Mouse (Mus musculus): Measurements from ENCODE around the gene Rhcg. TPM values are rescaled to one million over a fixed set of nuclear protein-coding genes. Genes with fewer than 3 reads are reported as not detected.
A peak's percentile ranks its signal among the peaks of the same experiment; 100 is the strongest.

The Rhcg gene
- total RNA-seq (2014; rRNA removed) (0.68 and 2.5 TPM in 2 replicates), polyA plus RNA-seq (2015; fragmentation: Nextera tagmentation; extraction: Ambion mirVana) (4.0 and 4.3 TPM in 2 replicates)

DNA sequence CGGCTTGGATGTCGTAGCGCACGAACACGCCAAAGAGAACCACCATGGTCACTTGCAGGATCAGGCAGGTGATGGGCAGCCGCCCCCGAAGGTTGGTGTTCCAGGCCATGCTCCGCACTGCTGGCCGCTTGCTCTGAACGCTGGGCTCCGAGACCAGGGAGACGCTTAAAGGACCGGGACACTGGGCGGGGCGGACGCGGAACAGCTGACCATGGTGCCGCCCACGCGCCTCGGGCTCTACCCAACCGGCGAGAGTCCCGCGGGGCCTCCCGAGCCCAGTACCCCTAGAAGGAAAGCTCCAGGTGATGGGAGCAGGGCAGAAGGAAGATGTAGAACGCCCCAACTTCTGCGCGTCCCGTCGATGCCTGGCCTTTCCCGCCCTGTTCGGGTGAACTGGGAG, at the start of gene Rhcg:
Rhcg (minus strand) TSS at position 240 of the 400 bp plus-strand sequence.
- Histone ChIP-seq H3K9ac (replicated peaks; ENCODE audit: low read length) (no peak within 1 kb of the TSS), H3K4me3 (ENCODE audit: low read length) (peak within 1 kb of the TSS; percentile 7), H3K4me2 (ENCODE audit: low read depth, low read length) (peak within 1 kb of the TSS; percentile 49), H3K27me3 (ENCODE audit: insufficient read depth, low read length) (peaks cover 27% of the 10 kb centered on the region), H3K27ac (no peak within 1 kb of the TSS), H3K9me3 (ENCODE audit: low read length) (no peaks in the 10 kb centered on the region), H3K4me1 (ENCODE audit: insufficient read depth, low read length) (no peaks in the 10 kb centered on the region), H3K36me3 (ENCODE audit: insufficient read depth, low read length) (no peaks in the 10 kb centered on the region)
- no peak for ATAC-seq
- no peak for DNase-seq (ENCODE audit: low spot score)
- TF ChIP-seq CTCF (IDR thresholded peaks at IDR 0.05; ENCODE audit: low read depth): no peak
- WGBS: 11% methylated on average over 32 of the region's 33 CpGs

- ATAC-seq (no peak), DNase-seq (ENCODE audit: low spot score) (no peak)
- peak; percentile 34 for TF ChIP-seq CTCF (IDR thresholded peaks at IDR 0.05; ENCODE audit: low read depth)
- Histone ChIP-seq H3K9me3 (ENCODE audit: low read length) (no peaks in the 10 kb centered on the region), H3K4me1 (ENCODE audit: insufficient read depth, low read length) (no peaks in the 10 kb centered on the region), H3K4me3 (ENCODE audit: low read length) (no peak overlapping the region), H3K27me3 (ENCODE audit: insufficient read depth, low read length) (no peaks in the 10 kb centered on the region), H3K9ac (replicated peaks; ENCODE audit: low read length) (no peak overlapping the region), H3K4me2 (ENCODE audit: low read depth, low read length) (no peak overlapping the region), H3K36me3 (ENCODE audit: insufficient read depth, low read length) (no peaks in the 10 kb centered on the region), H3K27ac (no peak overlapping the region)
These were observed 49.2 kb upstream of the Rhcg start for GRCm38 (mm10) chr7:79666690-79667089.

- 15% methylated on average over 5 of the region's 5 CpGs for WGBS
These were observed 43.9 kb upstream of the Rhcg start for GRCm38 (mm10) chr7:79661253-79661890.

GRCm38 (mm10) chr7:79660291-79661150, 43.1 kb upstream of the Rhcg start:
- 1% methylated on average over 73 of the region's 73 CpGs for WGBS
- H3K36me3 ChIP-seq (ENCODE audit: insufficient read depth, low read length): no peaks in the 10 kb centered on the region
- no peak for TF ChIP-seq CTCF (IDR thresholded peaks at IDR 0.05; ENCODE audit: low read depth)
- H3K4me2 ChIP-seq (ENCODE audit: low read depth, low read length): peak overlapping the region; percentile 95
- no peaks in the 10 kb centered on the region for H3K4me1 ChIP-seq (ENCODE audit: insufficient read depth, low read length)
- H3K4me3 ChIP-seq (ENCODE audit: low read length): peak overlapping the region; percentile 77
- no peaks in the 10 kb centered on the region for H3K27me3 ChIP-seq (ENCODE audit: insufficient read depth, low read length)
- no peak; the same call in 1 of the 2 replicates for ATAC-seq
- no peak for DNase-seq (ENCODE audit: low spot score)
- H3K27ac ChIP-seq: no peak overlapping the region
- H3K9ac ChIP-seq (replicated peaks; ENCODE audit: low read length): peak overlapping the region; percentile 44
- no peaks in the 10 kb centered on the region for H3K9me3 ChIP-seq (ENCODE audit: low read length)

More at GRCm38 (mm10) chr7:79661253-79661890, 43.9 kb upstream of the Rhcg start:
- no peaks in the 10 kb centered on the region for H3K9me3 ChIP-seq (ENCODE audit: low read length)
- H3K4me2 ChIP-seq (ENCODE audit: low read depth, low read length): peak overlapping the region; percentile 95
- H3K4me1 ChIP-seq (ENCODE audit: insufficient read depth, low read length): no peaks in the 10 kb centered on the region
- no peak for TF ChIP-seq CTCF (IDR thresholded peaks at IDR 0.05; ENCODE audit: low read depth)
- H3K9ac ChIP-seq (replicated peaks; ENCODE audit: low read length): no peak overlapping the region; the same call in 1 of the 2 replicates
- no peak overlapping the region for H3K27ac ChIP-seq
- no peaks in the 10 kb centered on the region for H3K36me3 ChIP-seq (ENCODE audit: insufficient read depth, low read length)
- H3K4me3 ChIP-seq (ENCODE audit: low read length): peak overlapping the region; percentile 77
- ATAC-seq (no peak), DNase-seq (ENCODE audit: low spot score) (no peak)
- no peaks in the 10 kb centered on the region for H3K27me3 ChIP-seq (ENCODE audit: insufficient read depth, low read length)

- Histone ChIP-seq H3K4me3 (ENCODE audit: low read length) (peak within 1 kb of the TSS; percentile 77), H3K27ac (no peak within 1 kb of the TSS), H3K9me3 (ENCODE audit: low read length) (no peaks in the 10 kb centered on the region), H3K4me1 (ENCODE audit: insufficient read depth, low read length) (no peaks in the 10 kb centered on the region), H3K36me3 (ENCODE audit: insufficient read depth, low read length) (no peaks in the 10 kb centered on the region), H3K9ac (replicated peaks; ENCODE audit: low read length) (peak within 1 kb of the TSS; percentile 44), H3K27me3 (ENCODE audit: insufficient read depth, low read length) (no peaks in the 10 kb centered on the region), H3K4me2 (ENCODE audit: low read depth, low read length) (peak within 1 kb of the TSS; percentile 95)
- WGBS: under 1% methylated on average over 39 of the region's 39 CpGs
- ATAC-seq (peak; percentile 100), DNase-seq (ENCODE audit: low spot score) (peak; percentile 97)
- no peak for TF ChIP-seq CTCF (IDR thresholded peaks at IDR 0.05; ENCODE audit: low read depth)
These were observed 42.3 kb upstream of the Rhcg start, which contains the start of gene Ticrr for GRCm38 (mm10) chr7:79659578-79660290. TSS of gene Ticrr (plus strand) at chr7:79660196.

DNA sequence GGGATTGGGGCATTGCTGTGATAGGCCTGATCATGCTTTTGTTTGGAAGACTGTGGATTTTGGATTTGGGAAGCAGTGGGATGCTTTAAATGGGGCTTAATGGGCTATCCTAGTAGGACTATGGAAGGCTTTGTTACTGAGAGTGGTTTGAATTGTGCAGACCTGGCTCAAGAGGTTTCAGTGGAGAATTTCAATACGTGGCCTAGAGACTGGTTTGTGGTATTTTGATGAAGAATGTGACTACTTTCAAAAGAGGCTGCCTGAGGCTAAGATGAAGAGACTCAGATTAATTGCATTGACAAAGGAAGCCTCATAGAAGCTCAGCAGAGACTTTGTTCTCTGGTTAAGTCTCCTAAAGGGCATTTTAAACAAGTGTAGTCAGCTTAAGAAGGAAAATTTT, 37.1 kb upstream of the Rhcg start:
- H3K27me3 ChIP-seq (ENCODE audit: insufficient read depth, low read length): no peaks in the 10 kb centered on the region
- DNase-seq (ENCODE audit: low spot score) (no peak), ATAC-seq (no peak)
- H3K36me3 ChIP-seq (ENCODE audit: insufficient read depth, low read length): no peaks in the 10 kb centered on the region
- TF ChIP-seq CTCF (IDR thresholded peaks at IDR 0.05; ENCODE audit: low read depth): no peak
- H3K9ac ChIP-seq (replicated peaks; ENCODE audit: low read length): no peak overlapping the region
- no peak overlapping the region for H3K4me3 ChIP-seq (ENCODE audit: low read length)
- H3K4me2 ChIP-seq (ENCODE audit: low read depth, low read length): no peak overlapping the region
- H3K4me1 ChIP-seq (ENCODE audit: insufficient read depth, low read length): no peaks in the 10 kb centered on the region
- H3K27ac ChIP-seq: no peak overlapping the region
- 32% methylated on average over 1 of the region's 1 CpGs for WGBS
- H3K9me3 ChIP-seq (ENCODE audit: low read length): no peaks in the 10 kb centered on the region

Measured in hindbrain, postnatal 0 days (tissue).